Mouse (Mus musculus) erythroid progenitor cell, adult 5-6 weeks (primary cell): ENCODE data around the gene Tcf20. TPM values are rescaled to one million over a fixed set of nuclear protein-coding genes. Genes with fewer than 3 reads are reported as not detected.

Experiments used
- ATAC-seq: replicated peaks from 2 replicates; pipeline ENCODE4 v1.8.0; 2016; ENCODE audit warnings: moderate number of reproducible peaks, mild to moderate bottlenecking, moderate TSS enrichment, inconsistent platforms; ENCODE audit not compliant: poor library complexity, low FRiP score, severe bottlenecking
- total RNA-seq, 2 experiments: library from RNA; stranded (forward) in 1 of 2; stranded (reverse) in 1 of 2; fragments of 150-400 nt in 1 of 2; fragments of 186-747, 209-891 nt in 1 of 2; gene quantifications; 2 replicates each; pipeline versions ENCODE4 v1.2.3 to v1.2.4; 2015 to 2017; ENCODE audit warnings: low replicate concordance in 2 of 2

Gene Tcf20
- total RNA-seq (2015; ENCODE audit: low replicate concordance) (35.0 and 36.0 TPM in 2 replicates), total RNA-seq (2017; ENCODE audit: low replicate concordance) (51.7 and 55.5 TPM in 2 replicates)

DNA sequence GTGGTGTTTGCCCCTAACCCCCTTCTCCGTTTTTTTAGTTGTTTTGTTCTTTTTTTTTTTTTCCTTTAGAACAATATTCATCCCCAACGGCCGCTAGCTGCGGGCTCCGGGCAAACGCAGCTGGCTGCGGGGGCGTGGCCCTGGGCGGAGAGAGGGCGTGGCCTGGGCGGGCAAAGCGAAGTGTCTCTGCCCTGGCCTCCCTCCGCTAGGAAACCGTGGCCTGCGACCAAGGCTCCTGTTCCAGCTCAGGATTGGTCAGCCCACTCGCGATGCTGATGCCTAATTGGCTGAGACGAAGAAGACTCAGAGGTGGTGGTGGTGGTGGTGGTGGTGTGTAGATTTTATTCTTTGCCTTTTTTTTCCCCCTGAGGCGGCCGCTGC is at the start of gene Tcf20:
TSS of gene Tcf20 (minus strand) at position 141 of the 381 bp plus-strand sequence.
- ATAC-seq, result peak; percentile 81

DNA sequence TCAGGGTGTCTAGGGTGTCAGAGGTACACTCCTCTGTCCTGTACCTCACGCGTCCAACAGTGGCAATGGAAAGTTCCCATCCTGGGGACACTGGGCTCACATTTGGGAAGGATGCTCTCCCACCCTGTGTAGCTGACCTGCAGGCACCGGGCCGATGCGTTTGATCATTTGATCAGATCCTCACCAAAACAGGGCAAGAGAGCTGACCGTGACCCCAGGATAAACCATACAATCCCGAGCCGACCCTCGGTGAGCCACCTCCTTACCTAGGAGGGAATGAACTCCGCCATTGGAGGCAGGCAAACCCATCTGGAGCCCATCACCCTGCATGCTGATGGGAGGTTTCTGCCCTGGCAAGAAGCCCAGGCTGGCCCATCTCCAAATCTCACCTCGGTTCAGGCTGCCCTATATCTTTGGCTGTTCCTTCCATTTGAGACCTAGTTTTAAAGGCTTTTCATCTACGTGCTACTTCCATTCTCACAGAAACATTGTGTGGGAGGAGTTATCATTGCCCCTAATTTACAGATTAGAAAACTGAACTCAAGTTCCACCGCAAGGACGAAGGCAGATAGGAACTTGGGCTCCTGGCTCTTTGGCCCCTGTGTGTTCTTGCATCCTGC is 49.3 kb upstream of the Tcf20 start:
- ATAC-seq, result no peak

DNA sequence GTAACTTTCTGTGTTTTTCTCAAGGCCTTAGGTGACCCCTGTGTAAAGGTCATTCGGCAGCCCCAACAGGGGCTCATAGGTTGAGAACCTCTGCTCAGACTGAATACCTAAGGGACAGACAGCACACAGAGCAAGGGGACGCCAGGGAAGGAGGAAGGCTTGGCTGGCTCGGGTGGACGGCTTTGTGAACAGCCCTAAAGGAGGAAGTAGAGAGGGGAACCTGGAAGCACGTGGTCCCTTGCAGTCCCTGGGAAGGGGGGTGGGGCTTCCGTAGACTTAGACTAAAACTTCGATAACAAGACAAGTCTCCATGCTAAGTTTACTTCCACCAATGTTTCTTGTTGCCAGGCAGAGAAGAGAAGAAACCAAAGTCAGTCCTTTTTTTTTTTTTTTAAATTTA is 48.4 kb upstream of the Tcf20 start:
- ATAC-seq, result no peak

DNA sequence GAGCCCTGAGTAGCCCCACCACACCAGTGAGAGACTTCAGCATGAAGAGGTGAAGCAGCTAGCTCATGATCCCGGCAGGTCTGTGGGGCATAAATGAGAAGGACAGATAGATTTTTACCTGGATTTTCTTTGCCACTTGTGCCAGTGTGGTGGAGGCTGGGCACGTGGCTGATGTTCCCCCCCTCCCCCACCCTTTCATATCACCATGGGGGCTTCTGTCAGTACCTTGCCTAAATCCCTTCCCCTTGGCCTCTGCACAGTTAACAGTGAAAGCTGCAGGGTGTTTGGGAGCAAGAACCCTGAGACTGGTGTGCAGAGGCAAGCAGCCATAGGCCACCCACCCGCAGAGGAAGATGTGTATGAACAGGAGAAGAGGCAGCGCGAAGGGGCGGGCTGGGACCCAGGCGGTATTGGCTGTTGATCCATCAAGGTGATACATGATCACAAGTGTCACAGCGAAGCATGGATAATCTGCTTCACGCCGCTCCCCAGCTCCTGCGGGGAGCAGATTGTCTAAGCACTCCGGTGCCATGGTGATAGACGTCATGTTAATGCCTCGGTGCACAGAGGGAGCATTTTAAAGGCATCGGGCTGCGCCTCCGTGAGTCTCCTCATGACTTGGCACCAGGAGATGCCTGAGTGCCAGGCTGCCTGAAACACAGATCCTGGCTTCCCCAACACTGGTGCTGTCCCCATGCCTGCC is 46.8 kb upstream of the Tcf20 start:
- no peak for ATAC-seq

DNA sequence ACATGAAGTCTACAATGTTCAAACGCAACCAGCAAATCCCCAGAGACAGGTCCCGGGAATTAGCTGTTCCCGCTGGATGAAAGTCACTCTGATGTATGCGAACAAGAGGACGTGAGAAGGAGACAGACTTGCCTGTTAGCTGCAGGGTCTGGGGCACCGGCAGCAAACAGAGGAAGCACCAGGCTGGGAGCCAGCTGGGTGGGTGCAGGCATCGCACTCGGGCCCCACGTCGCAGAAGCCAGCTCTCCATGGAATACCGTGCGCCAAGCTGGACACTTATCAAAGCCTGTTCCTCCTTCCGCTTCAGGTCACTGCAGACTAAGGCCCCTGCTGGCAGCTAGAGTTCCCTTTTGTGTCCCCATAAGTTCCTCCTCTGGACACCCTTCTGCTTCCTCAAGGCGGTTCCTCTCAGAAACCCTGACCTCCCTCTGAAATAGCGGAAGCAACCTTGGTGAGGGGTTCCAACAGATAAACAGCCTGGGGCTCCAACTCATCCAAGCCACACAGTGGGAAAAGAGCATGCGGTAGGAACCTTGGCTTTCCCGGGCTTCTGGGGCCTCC is 45.4 kb upstream of the Tcf20 start, which contains the start of gene Nfam1:
TSS of gene Nfam1 (minus strand) at position 326 of the 561 bp plus-strand sequence.
- ATAC-seq, result no peak

DNA sequence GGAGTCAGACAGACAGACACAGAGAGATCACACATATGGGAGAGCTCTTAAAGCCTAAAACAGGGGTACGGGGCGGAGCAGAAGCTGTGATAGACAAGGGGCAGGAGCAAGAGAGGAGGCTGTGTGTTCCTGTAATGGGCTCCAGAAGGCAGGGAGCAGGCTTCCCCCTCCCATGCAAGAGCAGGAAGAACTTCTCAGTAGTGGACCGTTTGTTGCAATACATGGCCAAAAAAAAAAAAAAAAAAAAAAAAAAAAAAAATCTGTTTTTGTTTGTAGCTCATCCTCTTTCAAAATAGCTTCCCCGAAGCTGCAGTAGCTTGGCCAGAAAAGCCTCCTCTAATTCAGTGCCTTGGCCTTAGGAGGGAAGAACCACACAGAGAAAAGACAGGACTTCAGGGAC is 43.2 kb upstream of the Tcf20 start:
- no peak for ATAC-seq

DNA sequence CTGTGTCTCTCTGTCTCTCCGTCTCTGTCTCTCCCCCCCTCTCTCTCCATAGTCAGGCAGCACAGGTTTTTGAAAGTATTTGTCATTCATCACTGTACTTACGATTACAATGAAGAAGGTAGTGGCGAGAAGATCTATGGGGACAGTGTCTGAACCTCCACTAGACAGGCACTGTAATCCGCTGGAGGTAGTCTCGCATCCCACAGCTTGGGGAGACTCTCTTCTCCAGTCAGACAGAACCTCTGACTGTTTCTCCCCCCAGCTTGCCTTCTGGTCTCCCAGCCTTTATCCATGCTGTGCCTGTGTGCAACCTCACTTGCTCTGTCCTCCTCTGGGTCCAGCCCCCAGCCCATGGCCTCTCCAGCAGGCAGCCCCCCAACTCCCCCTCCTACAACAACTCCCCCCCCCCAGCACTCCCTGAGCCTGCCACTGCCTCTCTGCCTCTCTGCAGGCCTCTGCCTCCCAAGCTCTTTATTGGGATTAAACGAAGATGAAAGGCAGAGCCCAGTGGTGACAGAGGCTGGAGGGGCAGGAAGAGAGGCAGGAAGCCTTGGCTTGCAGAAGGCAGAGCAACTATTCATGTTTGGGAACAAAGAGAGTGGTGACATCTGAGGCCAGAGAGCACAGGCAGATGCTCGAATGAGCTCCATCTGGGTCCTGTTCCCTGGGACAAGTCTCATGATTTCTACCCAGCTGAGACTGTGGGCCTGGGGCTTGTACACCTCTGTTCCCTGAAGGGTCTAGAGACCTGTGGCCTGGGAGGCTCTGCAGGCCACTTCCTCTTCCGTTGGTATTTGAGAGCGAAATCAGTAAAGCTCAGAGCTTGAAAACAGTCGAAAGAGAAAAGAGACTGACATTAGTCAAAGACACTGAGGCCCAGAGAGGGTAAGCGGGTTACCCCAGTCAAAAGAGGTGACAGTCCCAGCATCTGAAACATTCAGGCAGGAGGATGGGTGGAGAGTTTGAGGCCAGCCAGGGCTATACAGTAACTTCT is 42.4 kb upstream of the Tcf20 start:
- ATAC-seq, result no peak

DNA sequence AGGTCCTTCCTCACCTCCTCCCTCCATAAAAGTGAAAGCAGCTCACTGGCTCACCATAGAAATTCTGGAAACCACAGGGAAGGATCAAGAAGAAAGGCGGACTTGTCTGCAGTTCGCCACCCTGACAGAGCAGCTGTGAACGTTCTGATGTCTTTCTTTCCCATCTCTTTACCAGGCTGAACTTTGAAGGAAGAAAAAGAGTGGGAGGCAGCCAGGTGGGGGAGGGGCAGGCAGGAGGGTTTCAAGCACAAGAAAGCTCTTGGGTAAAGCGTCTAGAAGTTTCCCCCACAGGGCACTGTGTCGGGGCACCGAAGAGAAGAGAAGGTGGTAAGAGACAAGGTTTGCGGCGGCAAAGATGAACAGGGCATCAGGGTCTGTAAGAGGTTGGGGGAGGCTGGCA is 38.5 kb upstream of the Tcf20 start:
- no peak for ATAC-seq

DNA sequence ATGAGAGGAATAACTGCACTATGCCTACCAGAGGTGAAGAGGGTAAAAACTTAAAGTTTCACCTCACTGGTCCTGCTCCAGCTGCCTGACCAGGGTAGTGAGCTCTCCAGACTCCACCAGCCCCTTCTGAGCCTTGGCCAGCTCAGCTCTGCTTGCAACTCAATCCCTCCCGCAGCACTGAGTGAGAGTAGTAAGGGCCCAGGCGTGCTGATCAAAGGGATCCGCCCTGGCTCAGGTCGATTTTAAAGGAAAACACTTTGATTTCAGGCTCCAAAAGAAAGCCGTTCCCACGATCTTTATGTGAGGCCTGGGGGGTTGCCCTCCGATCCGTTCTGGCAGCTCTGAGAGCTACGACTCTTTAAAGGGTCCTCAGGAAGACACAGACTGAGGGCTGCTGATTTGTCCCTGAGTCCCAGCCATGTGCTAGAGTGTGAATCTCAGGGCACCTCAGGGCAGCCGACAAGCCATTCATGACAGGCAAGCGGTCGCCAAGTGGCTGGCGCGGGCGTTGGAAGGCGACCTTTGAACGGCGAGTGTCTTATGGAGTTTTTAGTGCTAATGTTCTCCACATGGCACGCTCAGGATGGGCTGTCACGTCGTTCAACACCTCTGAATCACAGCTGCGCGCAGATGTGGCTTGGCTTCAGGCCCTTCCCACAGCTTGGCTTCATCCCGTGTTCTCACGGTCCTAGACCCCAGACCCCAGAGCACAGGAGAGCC is 37.5 kb upstream of the Tcf20 start:
- no peak for ATAC-seq

DNA sequence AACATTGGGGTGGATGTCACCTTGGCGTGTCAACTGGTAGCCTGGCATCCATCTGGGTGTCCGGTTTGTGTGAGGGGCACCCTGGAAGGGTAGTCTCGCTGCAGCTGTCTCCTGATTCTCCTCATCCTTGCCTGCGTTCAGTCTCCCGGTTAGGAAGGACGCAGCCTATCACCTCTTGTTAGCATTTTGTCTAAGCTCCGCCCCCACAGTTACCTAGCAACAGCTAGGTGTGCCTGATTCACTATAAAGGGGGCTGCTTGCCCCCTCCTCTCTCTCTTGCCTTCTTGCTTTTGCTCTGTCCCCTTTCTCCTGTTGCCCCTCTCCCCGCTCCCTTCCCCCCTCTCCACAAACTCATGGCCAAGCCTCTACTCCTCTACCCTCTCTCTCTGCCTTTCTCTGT is 35.3 kb upstream of the Tcf20 start:
- ATAC-seq, result no peak

DNA sequence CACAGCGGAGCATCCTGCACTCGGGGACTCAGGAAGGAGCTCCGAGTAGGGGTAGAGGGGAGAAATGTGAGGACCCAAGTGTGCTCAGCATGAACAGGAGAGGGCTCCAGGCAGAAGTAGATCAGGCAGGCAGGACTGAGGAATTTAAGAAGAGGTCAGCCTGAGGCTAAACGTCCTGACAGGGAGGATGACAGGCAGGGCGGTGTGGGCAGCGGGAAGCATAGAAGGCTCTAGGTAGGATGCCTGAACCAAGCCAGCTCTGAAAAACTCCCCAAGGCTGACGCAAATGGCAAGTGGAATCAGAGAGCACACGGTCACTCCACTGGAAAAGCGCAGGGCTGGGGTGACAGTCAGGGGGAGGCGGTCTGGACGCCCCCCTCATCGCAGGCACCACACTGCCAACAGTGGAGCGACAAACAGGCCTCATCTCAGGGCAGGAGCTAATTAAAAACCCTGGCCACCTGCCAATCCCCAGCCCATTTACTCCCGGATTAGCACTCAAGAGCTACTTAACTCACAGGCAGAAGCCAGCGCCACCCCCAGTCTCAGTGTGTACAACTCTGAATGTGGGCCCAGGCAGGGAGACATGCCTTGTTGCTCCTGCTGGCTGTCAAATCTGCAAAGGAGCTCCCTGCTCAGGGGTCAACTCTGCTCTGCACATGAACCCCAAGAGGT is 23.5 kb upstream of the Tcf20 start:
- no peak for ATAC-seq

DNA sequence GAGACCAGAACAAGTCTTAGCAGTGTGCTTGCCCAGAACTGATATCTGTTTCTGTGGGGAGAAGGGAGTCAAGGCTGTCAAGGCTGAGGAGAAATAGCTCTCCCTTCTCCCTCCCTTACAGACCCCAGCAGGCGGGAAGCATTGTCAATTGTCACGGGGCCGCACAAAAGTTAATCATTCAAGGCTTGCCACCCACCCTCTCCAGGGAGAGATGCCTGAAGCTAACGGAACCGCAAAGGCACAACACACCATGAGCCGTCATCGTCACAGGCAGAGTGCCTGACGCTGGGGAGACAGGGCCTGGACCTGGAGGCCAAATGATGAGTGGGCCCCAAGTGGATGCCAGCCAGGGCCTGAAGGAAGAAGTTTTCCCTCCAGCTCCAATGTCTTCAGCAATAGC is 22.8 kb upstream of the Tcf20 start:
- ATAC-seq, result no peak

DNA sequence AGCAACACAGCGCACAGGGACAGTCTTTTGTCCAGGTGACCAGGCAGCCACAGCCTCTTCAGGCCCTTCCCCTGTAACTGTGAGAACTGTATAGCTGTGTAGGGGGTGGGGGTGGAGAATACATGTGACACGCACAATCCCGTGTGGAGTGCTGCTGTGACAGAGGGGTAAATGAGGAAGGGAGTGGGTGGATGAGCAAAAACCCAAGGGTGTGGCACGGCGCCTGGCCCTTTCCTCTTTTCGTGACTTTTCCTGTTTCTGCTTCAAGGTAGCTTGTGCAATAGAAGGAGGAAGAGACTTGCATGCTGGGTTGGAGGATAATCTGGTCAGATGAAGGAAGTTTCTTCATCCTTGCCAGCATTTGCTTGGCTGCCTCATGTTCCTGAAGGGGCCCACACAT is 21.9 kb upstream of the Tcf20 start:
- no peak for ATAC-seq

DNA sequence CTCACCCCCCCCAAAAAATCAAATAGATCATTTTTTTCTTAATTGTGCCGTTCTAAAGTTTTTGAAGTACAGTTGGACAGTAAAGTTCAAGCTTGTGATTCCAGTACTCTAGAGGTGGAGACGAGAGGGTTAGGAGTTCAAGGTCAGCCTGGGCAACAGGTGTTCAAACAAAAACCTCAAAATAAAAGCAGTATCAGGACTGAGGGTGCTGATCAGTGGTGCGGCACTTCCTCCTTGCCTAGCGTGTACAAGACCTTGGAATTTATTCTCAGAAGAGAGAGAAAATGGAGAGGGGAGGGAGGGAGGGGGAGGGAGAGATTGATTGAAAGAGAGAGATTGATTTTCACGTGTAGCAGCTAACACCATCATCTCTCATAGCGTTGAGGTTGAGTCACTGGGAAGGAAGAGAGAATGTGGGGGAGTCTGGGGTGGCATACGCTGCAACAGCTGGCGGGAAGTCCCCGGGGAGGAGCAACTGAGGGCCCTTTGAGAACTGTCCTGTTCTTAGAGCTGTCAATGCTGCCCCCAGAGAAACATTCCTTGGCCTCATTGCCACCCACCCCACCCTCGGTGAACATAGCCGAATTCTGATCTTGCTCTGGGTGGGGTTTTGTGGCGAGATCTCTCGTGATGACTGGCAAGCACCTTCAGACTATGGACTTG is 21.2 kb upstream of the Tcf20 start:
- ATAC-seq, result no peak

DNA sequence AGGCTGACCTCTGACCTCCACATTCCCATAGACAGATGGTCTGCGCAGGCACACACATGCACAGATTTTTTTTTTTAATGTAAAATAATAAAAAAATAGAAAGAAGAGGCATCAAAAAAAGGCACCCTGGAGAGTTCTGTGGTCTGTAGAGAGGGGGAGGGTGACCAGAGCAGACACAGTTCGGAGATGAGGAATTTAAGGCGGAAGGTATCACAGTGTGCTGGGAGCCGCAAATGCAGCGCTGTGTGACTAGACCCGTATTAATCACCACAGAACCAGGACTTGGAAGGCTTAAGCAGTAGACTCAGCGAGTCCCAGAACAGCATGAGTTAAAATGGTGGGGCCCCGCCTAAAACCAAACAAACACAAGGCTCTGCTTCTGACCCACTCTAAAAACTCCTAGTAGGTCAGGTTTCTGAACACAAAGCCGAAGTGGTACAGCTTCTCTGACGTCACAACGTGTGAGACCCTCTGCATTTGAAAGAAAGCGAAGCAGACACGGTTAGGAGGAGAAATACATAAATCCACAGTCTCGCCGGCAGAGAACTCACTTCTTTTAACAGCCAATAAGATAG is 19.8 kb upstream of the Tcf20 start:
- no peak for ATAC-seq

DNA sequence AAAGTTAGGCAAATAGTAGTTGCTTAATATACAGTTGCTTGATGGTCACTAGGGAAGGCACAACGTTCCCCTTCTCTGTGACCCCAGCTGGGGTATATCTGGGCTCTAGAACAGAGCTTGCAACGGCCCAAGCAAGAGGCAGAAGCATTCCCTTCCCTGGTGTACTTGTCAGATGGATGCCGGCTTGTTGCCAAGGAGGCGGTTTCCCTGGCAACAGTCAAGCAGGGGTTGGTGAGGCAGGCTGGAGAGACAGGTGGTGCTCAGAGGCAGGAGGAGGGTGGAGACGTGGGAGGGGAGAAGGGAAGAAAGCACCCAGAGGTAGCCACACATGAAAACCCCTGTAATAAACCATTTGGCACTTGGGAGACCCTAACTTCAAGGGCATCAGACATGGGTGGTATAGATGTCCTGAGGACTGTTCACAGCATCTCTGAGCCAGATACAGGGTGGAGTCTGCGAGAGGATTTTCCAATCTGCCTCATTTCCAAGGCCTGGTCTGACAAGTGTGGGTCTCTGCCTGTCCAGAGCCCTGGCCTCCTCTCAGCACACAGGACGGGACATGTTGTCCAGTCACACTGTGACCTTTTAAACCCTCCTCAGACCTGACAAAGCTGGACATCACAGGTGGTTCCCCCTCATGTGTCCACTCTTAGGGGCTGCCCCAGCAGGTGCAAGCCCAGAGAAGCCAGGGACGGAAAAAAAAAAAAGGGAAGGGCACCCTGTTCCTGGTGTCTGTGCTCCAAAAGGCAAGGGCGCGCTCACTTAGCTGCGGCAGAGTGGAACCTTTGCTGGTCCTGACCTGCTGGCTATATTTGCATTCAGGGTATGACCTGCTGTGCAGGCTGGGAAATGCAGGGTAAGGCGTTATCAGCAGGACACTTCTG is 15.2 kb upstream of the Tcf20 start:
- ATAC-seq, result no peak

DNA sequence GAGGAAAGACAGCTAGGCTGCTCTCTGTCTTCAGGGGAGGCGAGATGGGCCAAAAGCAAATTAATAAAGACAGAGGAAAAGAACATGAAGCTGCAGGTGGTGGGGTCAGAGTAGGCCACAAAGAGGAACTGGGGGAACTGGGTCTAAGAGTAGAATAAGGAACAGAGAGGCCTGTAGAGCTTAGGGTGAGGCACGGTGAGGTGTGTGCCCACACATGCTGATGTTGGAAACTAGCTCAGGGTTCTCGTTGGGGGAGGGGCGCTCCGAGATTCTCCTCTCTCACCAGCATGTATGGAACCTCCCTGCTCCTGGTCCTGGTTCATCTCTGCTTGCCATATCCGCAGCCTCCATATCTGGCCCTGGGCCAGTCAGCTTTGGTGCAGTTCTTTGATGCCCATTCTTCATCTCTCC is 11.1 kb upstream of the Tcf20 start:
- no peak for ATAC-seq
